Mouse (Mus musculus): ENCODE results near the gene Bcar1.

DNA sequence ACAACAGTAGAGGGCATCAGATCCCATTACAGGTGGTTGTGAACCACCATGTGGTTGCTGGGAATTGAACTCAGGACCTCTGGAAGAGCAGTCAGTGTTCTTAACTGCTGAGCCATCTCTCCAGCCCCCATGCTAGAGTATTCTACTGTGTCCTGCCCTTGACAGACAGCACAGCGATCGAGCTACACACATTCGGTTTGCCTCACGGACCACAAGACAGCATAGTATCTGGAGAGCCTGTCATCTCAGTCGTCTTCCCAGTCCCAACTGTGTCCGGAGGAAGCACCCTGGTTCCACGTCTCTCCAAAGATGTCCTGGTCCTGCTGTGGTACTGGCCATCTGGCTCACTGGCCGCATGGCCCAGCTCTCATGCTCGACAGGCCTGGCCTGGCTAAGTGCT, 21.5 kb upstream of the Bcar1 start:
- TF ChIP-seq CTCF (IDR thresholded peaks at IDR 0.05; ENCODE audit: insufficient read depth, low read depth, low read length) (no peak), POLR2A (IDR thresholded peaks at IDR 0.05; ENCODE audit: insufficient read depth, low read depth, low read length) (no peak)

All from olfactory bulb, adult 2 months (tissue).